Mouse (Mus musculus): Measurements from ENCODE around the gene Ddx54.

- TF ChIP-seq CTCF (IDR thresholded peaks at IDR 0.05; ENCODE audit: low read depth, low read length) (no peak), EP300 (IDR thresholded peaks at IDR 0.05; ENCODE audit: insufficient read depth, low read depth, low read length) (no peak), POLR2A (IDR thresholded peaks at IDR 0.05; ENCODE audit: insufficient read depth, low read length) (no peak)
Measured at GRCm38 (mm10) chr5:120627515-120628300, 15.2 kb downstream of the Ddx54 start.

Data from ES-Bruce4 (cell line).